Mouse (Mus musculus) myocyte (in vitro differentiated cells): ENCODE results near the gene Ect2.

Experiments
- CEBPB ChIP-seq: IDR thresholded peaks from 2 replicates; pipeline ENCODE4 v1.6.1; 2011; ENCODE audit warnings: mild to moderate bottlenecking, moderate library complexity; ENCODE audit not compliant: poor library complexity, insufficient read depth, severe bottlenecking
- MAX ChIP-seq: IDR thresholded peaks from one replicate; pipeline ENCODE4 v1.6.1; 2011; ENCODE audit warnings: low read depth, mild to moderate bottlenecking, control low read depth
- MYOD1 ChIP-seq, 3 experiments: IDR thresholded peaks; one replicate each; pipeline ENCODE4 v1.6.1; 2011; ENCODE audit warnings: control low read depth in 2 of 3, low read depth in 2 of 3, mild to moderate bottlenecking in 2 of 3, moderate library complexity in 1 of 3; ENCODE audit not compliant: insufficient read length in 2 of 3, control insufficient read depth in 1 of 3
- POLR2A ChIP-seq: IDR thresholded peaks from one replicate; pipeline ENCODE4 v1.6.1; 2011; ENCODE audit warnings: low read depth, mild to moderate bottlenecking, control low read depth, moderate library complexity; ENCODE audit not compliant: insufficient read length
- POLR2AphosphoS2 ChIP-seq: IDR thresholded peaks from one replicate; pipeline ENCODE4 v1.6.1; 2011; ENCODE audit warnings: low read depth, control low read depth; ENCODE audit not compliant: insufficient read length
- REST ChIP-seq: IDR thresholded peaks from one replicate; pipeline ENCODE4 v1.6.1; 2011; ENCODE audit warnings: mild to moderate bottlenecking, control low read depth, moderate library complexity; ENCODE audit not compliant: insufficient read depth, insufficient read length
- TCF12 ChIP-seq: IDR thresholded peaks from one replicate; pipeline ENCODE4 v1.6.1; 2011; ENCODE audit warnings: mild to moderate bottlenecking, control low read depth; ENCODE audit not compliant: poor library complexity, insufficient read depth, severe bottlenecking
- USF1 ChIP-seq: IDR thresholded peaks from one replicate; pipeline ENCODE4 v1.6.1; 2011; ENCODE audit warnings: low read depth, mild to moderate bottlenecking, control low read depth, moderate library complexity

DNA sequence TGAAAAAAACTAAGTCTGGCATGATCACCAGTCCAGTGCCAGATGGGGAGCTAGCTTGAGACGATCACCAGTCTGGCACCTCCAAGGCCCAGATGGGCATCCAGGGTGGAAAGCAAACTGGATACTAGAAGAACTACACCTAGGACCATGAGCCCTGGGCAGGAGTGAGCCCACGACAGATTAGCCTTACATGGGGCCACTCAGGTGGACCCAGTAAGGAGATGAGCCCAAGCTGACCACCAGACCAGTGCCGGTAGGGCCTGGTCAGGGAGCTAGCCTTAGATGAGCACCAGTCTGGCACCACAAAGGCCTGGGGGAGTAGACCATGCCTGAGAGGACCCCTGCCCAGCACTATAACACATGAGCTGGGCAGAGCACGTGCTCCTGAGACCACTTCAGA lies 44.6 kb downstream of the Ect2 start:
- TF ChIP-seq CEBPB = no peak
- no peak for TF ChIP-seq USF1
- TF ChIP-seq MYOD1 (IDR thresholded peaks at IDR 0.05; ENCODE audit: control insufficient read depth in 1 of 3, insufficient read length in 2 of 3, low read depth in 2 of 3) = no peak
- TF ChIP-seq REST = no peak
- no peak for TF ChIP-seq POLR2AphosphoS2
- TF ChIP-seq POLR2A = no peak
- no peak for TF ChIP-seq TCF12
- TF ChIP-seq MAX = no peak
